Mouse (Mus musculus): ENCODE results near the gene Tpbgl. TPM values are rescaled to one million over a fixed set of nuclear protein-coding genes. Genes with fewer than 3 reads are reported as not detected.

The Tpbgl gene
- polyA plus RNA-seq, 1 experiment from 2014 or later, result 0.03 TPM

- in situ Hi-C loops (cut with MboI; ENCODE audit: low pct_unique_long_range_greater_than_20kb), result no loop called here
- no peak for TF ChIP-seq CTCF (IDR thresholded peaks at IDR 0.05)
- ChIA-PET POLR2A (no interaction called here), CTCF (interaction anchor here (1.2 kb wide), 1 partner anchor 13 kb away, joined by 3 read pairs; no protein-coding TSS in a partner anchor)
- DNase-seq (ENCODE audit: low read depth, low spot score) (no peak), ATAC-seq (no peak)
- H3K27me3 ChIP-seq, result no peaks in the 10 kb centered on the region
Observed at GRCm38 (mm10) chr7:99580247-99580646, 46.7 kb downstream of the Tpbgl start.

GRCm38 (mm10) chr7:99579491-99580190 is 47.3 kb downstream of the Tpbgl start:
- ATAC-seq (no peak), DNase-seq (ENCODE audit: low read depth, low spot score) (no peak)
- in situ Hi-C loops (cut with MboI; ENCODE audit: low pct_unique_long_range_greater_than_20kb), result no loop called here
- no peaks in the 10 kb centered on the region for H3K27me3 ChIP-seq
- POLR2A ChIA-PET, result no interaction called here
- CTCF ChIA-PET, result interaction anchor here (1.2 kb wide), 1 partner anchor 12 kb away, joined by 3 read pairs; no protein-coding TSS in a partner anchor
- TF ChIP-seq CTCF (IDR thresholded peaks at IDR 0.05), result no peak

- H3K27me3 ChIP-seq, result no peaks in the 10 kb centered on the region
- ChIA-PET CTCF (no interaction called here), POLR2A (no interaction called here)
- TF ChIP-seq CTCF (IDR thresholded peaks at IDR 0.05), result no peak
- in situ Hi-C loops (cut with MboI; ENCODE audit: low pct_unique_long_range_greater_than_20kb), result no loop called here
- no peak for ATAC-seq
- DNase-seq (ENCODE audit: low read depth, low spot score), result no peak
Observed at GRCm38 (mm10) chr7:99578246-99578645, 48.7 kb downstream of the Tpbgl start.

Other genes starting within 250 kb of the Tpbgl start
- 13.9 TPM for gene Gdpd5, start 245.7 kb downstream of the Tpbgl start, polyA plus RNA-seq (2021)
- 0.09 TPM for gene Klhl35, start 161.1 kb downstream of the Tpbgl start, polyA plus RNA-seq (2021)
- gene Rps3, start 143.4 kb downstream of the Tpbgl start, polyA plus RNA-seq (2021), result 1,216 TPM
- gene Arrb1, start 91.6 kb downstream of the Tpbgl start, polyA plus RNA-seq (2021), result 11.7 TPM
- gene Slco2b1, start 84.2 kb upstream of the Tpbgl start, polyA plus RNA-seq (2021), result not detected
- not detected for gene Olfr520, start 103.2 kb upstream of the Tpbgl start, polyA plus RNA-seq (2021)
- not detected for gene Olfr521, start 136.4 kb upstream of the Tpbgl start, polyA plus RNA-seq (2021)
- gene Neu3, start 201.3 kb upstream of the Tpbgl start, polyA plus RNA-seq (2021), result 3.5 TPM
- gene Xrra1, start 232.0 kb upstream of the Tpbgl start, polyA plus RNA-seq (2021), result 0.60 TPM
- 206 TPM for gene Spcs2, start 236.4 kb upstream of the Tpbgl start, polyA plus RNA-seq (2021)